Mouse (Mus musculus) lung, postnatal 25 days (tissue): ENCODE measurements around the gene Igdcc4.

Experiments used
- DNase-seq: peaks from one replicate; pipeline ENCODE4 v3.0.0; 2022; ENCODE audit warnings: low spot score

The Igdcc4 gene

DNA sequence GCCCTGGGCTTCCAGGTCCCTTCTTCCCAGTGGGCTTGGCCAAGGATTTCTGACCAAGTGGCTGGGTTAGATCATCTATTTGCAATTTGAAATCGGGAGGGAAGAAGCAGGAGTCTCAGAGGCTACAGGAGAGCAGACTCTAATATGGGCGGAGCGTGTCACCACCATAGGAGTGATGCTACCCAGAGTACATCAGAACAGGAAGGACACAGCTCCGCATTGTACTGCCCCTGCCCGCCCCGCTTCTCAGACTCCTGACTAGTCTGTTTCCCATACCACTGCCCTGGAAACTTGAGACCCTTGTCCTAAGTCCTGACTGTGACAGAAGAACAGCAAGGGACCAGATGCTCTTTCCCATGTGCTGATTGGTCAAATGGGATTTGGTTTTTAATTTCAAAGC, 56.3 kb downstream of the Igdcc4 start:
- no peak for DNase-seq

DNA sequence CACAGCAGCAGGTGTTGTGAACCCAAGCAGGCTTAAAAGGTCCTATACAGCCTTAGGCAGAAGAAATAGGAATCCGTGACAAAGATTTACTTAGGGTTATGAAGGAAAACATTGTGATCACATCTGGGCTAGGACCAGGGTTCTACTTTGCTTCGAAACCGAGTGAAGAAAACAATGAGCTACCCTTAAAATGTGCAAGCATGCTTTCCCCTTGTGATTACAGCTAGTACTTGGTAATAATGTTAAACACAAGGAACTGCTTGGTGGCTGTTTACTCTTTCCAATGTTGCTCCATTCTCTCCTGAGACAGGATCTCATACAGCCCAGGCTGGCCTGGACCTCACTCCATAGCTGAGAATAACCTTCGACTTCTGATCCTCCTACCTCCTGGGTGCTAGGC, 59.9 kb downstream of the Igdcc4 start:
- no peak for DNase-seq

DNA sequence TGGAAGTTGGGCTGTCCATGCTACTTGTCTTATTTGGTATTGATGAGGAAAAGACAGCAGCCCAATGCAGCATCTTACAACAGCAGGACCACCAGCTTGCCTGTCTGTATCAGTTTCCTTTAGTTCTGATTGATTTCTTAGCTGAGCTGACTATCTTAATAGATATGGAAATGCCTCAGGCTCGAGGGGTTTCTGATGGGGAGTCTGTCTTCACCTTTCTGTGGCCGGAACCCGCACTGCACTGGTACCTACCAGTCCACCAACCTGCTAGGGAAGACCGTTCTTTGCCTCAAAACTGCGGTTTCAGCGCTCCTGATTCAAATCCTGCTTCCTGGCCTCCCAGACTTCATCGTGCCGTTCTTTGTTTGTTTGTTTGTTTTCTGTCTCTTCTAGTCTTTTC, 60.6 kb downstream of the Igdcc4 start:
- DNase-seq, result no peak

DNA sequence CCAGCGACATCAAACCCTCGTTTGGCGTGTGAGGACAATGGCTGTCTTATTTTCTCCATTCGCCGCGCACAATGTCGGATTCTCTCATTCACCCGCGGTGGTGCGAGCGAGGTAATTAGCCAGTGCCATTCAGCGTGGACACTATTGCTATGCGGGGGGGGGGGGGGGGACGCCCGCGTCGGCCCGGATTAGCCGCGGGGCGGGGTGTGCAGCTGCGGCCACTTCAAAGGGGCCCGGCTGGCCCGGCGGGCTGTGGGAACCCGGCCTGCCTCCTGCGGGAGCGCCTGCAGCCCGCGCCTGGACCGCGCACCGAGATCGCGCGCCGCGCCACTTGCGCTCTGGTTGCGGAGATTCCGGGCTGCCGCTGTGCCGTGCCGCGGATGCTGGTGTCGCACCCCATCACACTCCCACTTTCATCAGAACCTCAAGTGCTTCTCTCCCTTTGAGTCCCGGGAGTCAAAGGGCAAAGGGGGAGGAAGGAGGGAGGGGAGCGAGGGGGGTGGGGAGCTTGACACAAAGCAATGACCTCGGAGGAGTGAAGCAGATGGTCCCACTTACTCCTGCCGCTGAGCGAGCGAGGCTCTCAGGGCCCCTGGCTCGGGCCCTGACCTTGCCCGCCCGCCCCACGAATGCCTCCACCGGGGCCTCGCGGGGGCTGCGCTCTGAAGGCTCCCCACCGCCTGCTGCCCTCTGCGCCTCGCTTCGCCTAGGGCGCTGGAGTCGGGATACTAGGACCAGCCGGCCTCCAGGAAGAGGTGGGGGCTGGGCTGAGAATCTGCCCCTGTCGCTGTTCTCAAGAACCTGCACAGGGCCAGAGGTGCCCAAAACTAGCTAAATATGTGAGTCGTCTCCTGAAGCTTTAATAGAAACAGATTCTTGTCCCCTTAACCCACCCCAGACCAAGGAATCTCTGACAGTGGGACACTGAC, 61.7 kb downstream of the Igdcc4 start:
- no peak for DNase-seq

DNA sequence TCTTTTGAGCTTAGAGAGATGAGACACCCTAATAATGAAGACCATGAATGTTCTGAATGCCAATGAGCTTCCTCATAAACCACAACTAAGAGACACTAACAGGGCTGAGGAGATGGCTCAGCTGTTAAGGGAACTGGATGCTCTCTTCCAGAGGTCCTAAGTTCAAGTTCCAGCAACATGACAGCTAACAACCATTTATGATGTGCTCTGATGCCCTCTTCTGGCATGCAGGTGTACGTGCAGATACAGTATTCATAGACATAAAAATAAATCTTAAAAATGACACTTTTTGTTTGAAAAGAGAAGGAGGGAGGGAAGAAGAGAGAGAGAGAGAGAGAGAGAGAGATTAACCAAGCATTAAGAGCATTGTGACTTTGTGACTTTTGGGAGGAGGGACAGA, 63.6 kb downstream of the Igdcc4 start:
- DNase-seq, result no peak

DNA sequence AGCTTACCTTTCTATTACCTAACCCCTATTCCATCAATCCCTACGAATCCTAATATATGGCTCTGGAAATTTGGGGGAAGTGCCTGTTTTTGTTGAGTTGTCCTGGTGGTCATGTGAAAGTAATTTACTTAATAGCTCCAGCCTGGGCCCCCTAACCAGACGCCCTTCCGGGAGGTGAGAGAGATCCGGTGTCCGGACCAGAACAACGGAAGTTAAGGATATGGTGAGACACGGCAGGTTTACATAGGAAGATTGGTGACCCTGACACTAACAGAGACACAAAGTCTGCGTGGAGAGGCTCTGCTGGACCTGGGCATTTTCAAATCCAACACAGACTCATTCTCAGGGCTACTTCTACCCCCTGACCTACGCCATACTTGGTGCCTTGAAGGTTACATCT, 65.1 kb downstream of the Igdcc4 start:
- DNase-seq, result no peak

DNA sequence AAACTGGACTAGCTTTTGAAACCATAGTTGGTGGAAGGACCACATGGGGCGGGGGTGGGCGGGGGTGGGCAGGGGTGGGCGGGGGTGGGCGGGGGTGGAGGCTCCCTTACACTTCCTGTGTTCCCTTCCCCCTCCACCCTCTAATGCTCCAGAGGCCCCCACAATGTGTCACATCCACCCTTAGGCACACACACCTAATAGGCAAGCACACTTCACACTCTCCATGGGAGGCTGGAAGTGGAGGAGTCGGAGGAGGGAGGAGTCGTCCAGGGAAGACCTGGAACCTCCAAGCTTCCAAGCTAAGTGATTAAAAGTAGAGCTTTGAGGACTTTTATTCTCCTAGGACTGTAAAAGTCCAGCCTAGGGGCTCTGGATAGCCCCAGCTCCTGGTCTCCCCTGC, 67.2 kb downstream of the Igdcc4 start:
- no peak for DNase-seq

DNA sequence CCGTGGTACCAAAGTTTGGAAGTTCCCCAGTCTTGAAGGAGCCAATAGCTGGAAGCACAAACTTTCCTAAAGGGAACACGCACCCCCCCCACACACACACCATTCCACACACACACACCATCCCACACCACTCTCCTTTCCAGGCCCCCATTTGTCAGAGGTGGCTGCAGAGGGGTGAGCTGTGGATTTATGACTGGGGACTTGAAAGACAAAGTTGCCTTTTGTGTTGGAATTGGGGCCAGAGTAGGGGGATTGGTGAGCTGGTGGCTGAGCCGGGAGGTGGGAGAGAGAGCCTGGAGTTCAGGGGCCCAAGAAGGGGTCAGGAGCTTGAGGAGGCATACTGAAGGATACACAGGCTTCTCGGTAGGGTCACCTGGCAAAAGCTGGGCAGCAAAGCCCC, 67.7 kb downstream of the Igdcc4 start:
- no peak for DNase-seq

DNA sequence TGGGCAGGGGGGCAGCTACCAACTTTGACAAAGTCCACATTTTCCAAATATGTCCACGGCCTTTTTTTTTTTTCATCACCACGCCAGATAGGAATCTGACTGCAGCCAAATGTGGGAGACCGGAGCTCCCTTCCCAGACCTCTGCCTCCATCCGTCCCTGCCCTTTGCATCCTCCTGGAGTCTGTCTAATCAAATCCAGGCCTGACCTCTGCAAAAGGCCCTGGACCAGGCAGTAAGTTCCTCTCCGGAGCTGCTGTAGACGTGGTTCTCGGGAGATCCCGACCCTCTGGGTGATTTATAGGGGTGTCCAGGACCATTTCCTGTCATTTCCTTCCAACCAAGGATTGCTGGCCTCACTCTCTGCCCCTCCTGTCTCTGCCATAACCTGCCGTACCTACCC, 71.4 kb downstream of the Igdcc4 start:
- DNase-seq, result no peak

DNA sequence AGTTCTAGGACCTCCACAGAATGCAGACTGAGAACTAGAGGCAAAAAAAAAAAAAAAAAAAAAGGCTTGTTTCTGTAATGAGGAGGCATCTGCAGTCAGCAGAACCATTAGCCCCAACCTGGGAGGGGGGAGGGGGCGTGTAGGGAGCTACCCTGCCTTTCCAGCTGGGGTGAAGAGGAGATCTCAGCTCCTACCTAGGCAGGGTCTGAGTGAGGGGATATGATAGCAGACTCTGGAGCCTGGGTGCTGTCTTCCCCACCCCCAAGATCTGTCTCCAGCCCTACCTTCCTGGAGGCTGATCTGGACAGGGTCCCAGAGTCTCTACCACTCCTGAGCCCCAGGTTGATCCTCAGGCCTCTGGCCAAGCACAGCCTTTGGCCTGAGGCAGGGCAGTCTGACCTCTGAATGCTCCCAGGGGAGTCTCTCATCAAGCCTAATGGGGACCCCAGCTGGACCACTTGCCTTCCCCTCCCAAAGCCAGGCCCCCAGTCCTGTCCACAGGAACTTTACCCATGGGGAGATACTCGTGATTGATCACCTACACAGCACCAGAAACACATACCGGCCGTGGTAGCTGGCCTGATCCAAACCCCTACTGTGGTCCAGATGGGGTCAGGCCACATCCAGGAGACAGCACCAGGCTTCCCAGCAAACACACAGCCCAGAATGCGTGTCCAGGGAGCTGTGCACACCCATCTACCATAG, 74.1 kb downstream of the Igdcc4 start:
- no peak for DNase-seq

DNA sequence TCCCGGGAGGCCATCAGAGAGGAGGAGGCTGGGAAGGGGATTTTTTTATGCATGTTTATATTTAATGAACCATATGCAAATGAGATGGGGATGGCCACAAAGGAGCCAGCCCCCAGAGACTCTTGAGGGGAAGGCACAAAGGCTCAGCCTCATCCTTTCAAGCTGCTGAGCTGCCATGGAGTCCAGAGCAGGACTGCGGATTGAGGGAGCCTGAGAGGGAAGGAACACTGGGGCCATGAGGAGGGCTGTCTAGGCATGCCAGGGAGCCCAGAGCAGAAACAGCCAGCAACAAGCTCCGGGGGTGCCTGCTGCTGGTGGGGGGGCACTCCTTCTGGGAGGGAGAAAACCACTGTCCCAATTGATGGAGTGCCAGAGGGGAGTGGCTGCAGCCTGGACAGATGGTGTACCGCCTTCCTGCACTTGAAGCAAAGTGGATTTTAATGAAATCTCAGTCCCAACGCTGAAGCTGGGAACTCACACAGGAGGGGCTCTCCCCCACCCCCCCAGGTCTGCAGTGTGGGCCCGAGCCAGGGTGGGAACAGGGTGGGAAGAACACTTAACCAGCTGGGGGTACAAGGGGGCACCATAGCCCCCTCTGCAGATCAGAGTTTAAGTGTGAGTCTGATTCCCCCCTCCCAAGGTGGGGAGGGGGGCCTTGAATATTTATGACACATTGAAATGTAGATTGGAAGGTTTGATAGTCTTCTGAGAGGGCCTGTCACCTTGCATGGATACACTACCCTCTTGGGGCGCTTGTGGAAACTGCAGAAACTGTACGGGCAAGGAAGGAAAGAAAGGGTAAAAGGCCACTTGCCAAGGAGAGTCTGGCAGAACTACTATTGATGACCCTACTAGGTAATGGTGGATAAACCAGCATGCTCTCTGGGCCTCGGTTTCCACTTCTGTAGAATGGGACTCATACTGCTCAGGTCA, 74.9 kb downstream of the Igdcc4 start:
- no peak for DNase-seq

DNA sequence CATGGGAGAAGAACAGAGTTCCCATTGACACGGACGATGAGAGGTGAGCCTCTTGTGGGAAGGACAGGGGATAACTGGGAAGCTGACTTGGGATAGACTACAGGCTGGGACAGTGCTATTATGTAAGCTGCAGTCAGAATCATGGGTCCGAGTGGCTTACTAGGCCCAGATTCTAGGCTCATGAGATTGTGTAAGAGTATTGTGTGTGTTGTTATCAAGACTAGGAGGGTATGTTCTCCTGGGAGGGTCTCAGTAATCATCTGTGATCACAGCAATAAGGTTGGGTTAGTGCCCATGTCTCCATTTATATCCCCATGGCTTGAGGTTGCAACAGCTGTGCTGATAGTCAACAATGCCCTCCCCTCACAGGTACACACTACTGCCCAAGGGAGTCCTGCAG, 76.2 kb downstream of the Igdcc4 start:
- no peak for DNase-seq

DNA sequence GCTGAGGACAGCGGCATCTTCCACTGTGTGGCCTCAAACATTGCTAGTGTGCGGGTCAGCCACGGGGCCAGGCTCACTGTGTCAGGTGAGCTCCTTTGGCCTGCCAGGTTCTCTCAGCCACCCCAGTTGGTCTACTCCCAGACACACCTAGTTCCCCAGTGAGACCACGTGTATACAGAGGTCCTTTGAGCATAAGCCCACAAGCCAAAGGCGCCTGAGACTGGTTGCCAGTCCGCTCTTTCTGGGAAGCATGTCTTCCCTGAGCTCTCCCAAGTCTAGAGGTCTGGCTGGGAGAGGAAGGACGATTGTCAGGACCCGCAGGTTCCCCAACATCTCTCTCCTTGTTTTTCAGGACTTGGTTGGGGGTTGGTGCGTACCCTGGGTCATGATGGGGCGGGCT, 76.6 kb downstream of the Igdcc4 start:
- DNase-seq, result no peak

DNA sequence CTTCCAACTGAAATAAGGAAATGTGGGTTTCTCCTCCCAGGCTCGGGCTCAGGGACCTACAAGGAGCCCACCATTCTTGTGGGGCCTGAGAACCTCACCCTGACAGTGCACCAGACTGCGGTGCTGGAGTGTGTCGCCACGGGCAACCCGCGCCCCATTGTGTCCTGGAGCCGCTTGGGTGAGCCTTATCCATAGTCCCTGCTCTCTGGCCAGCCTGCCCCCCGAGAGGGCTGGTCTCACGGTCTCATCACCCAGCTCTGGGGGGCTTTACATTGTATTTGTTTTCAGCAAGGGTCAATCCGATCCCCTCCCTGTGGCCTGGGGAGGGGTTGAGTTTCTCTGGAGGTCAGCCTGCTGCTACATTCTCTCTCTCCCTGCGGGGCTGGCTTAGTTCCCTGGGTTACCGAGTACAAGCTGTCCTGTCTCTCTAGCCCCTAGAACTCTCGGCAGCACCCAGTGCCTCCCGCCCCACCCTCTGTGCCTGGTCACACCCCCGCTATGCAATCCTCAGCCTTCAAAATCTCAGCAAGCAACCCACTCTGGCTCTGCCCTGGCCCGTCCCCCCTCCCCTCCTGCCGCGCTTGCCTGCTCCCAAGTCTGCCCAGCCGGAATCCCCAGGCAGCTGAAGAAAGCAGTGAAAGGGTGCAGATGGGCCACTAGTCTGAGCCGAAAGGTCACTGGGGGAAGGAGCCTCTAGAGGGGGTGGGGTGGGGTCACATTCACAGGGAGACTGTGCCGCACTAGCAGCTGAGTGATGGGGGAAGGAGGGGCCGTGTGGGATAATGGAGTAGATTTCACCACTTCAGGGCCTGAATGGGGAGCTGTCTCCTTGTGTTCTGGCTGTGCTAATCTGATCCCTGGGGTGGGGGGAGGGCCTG, 77.3 kb downstream of the Igdcc4 start:
- DNase-seq, result no peak

DNA sequence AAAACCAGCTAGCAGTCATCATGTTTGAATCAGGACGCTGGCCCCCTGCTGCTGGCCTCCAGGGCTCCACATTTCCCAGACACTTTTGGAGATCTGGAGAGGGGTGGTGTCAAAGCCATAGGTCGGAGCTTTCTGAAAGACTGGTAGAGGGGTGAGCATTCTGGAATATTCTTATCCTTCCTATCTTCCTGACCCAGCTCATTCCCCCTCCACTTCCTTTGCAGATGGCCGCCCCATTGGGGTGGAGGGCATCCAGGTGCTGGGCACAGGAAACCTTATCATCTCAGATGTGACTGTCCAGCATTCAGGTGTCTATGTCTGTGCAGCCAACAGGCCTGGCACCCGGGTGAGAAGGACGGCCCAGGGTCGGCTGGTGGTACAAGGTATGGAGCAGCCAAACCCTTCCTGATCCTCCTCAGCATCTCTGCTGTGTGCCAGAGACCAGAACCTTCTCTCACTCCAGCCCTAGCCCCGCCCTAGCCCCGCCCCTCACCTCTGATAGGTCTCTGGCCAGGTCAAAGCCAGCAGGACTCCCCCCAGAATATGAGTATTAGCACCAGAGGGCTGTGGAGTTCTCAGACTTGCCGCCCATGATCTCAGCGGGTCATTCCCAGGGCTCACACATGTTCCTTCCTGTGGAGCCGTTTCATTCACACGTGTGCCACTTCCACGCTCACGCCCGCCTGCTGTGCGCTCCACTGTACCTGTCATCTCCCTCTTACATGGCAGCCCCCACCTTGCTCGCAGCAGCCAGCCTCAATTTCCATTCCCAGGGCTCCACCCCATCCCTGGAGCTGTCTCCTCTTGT, 78.7 kb downstream of the Igdcc4 start:
- DNase-seq, result no peak
